Mouse (Mus musculus): ENCODE data around the gene Rarres2. TPM values are rescaled to one million over a fixed set of nuclear protein-coding genes. Genes with fewer than 3 reads are reported as not detected.

The Rarres2 gene
- total and polyA plus RNA-seq, 3 experiments: 0.72 TPM; not detected in 2

Other genes starting within 250 kb of the Rarres2 start
- gene Krba1, start 177.2 kb downstream of the Rarres2 start, total RNA-seq (2012; rRNA removed): 8.1 and 9.8 TPM in 2 replicates
- 2.9 and 3.2 TPM in 2 replicates for gene Krba1, start 177.2 kb downstream of the Rarres2 start, total RNA-seq (2014; rRNA removed)
- 12.7 and 13.4 TPM in 2 replicates for gene Krba1, start 177.2 kb downstream of the Rarres2 start, polyA plus RNA-seq (2012; ENCODE audit: insufficient read length, low read depth)
- 1.6 and 2.1 TPM in 2 replicates for gene Zfp467, start 127.0 kb downstream of the Rarres2 start, total RNA-seq (2012; rRNA removed)
- 1.1 and 1.4 TPM in 2 replicates for gene Zfp467, start 127.0 kb downstream of the Rarres2 start, total RNA-seq (2014; rRNA removed)
- gene Zfp467, start 127.0 kb downstream of the Rarres2 start, polyA plus RNA-seq (2012; ENCODE audit: insufficient read length, low read depth): 4.7 and 5.9 TPM in 2 replicates
- gene Sspo, start 124.6 kb downstream of the Rarres2 start, total RNA-seq (2012; rRNA removed): 0.13 and 0.42 TPM in 2 replicates
- gene Sspo, start 124.6 kb downstream of the Rarres2 start, total RNA-seq (2014; rRNA removed): 0.08 and 0.11 TPM in 2 replicates
- gene Sspo, start 124.6 kb downstream of the Rarres2 start, polyA plus RNA-seq (2012; ENCODE audit: insufficient read length, low read depth): 0.17 and 0.18 TPM in 2 replicates
- not detected in 2 replicates for gene Atp6v0e2, start 35.2 kb downstream of the Rarres2 start, total RNA-seq (2012; rRNA removed)
- not detected in 2 replicates for gene Atp6v0e2, start 35.2 kb downstream of the Rarres2 start, total RNA-seq (2014; rRNA removed)
- gene Atp6v0e2, start 35.2 kb downstream of the Rarres2 start, polyA plus RNA-seq (2012; ENCODE audit: insufficient read length, low read depth): not detected in 2 replicates
- gene Lrrc61, start 18.0 kb downstream of the Rarres2 start, total RNA-seq (2012; rRNA removed): 8.1 and 13.7 TPM in 2 replicates
- 3.8 and 5.6 TPM in 2 replicates for gene Lrrc61, start 18.0 kb downstream of the Rarres2 start, total RNA-seq (2014; rRNA removed)
- gene Lrrc61, start 18.0 kb downstream of the Rarres2 start, polyA plus RNA-seq (2012; ENCODE audit: insufficient read length, low read depth): 9.4 and 14.2 TPM in 2 replicates
- not detected in 2 replicates for gene Gm45021, start 16.8 kb upstream of the Rarres2 start, total RNA-seq (2012; rRNA removed)
- gene Gm45021, start 16.8 kb upstream of the Rarres2 start, total RNA-seq (2014; rRNA removed): not detected in 2 replicates
- not detected in 2 replicates for gene Gm45021, start 16.8 kb upstream of the Rarres2 start, polyA plus RNA-seq (2012; ENCODE audit: insufficient read length, low read depth)
- 23.6 and 28.0 TPM in 2 replicates for gene Repin1, start 21.1 kb upstream of the Rarres2 start, total RNA-seq (2012; rRNA removed)
- 11.5 and 12.8 TPM in 2 replicates for gene Repin1, start 21.1 kb upstream of the Rarres2 start, total RNA-seq (2014; rRNA removed)
- 9.7 and 10.7 TPM in 2 replicates for gene Repin1, start 21.1 kb upstream of the Rarres2 start, polyA plus RNA-seq (2012; ENCODE audit: insufficient read length, low read depth)
- not detected in 2 replicates for gene Gm44965, start 21.2 kb upstream of the Rarres2 start, total RNA-seq (2012; rRNA removed)
- not detected in 2 replicates for gene Gm44965, start 21.2 kb upstream of the Rarres2 start, total RNA-seq (2014; rRNA removed)
- gene Gm44965, start 21.2 kb upstream of the Rarres2 start, polyA plus RNA-seq (2012; ENCODE audit: insufficient read length, low read depth): not detected in 2 replicates
- 4.7 and 6.5 TPM in 2 replicates for gene Zfp775, start 29.3 kb upstream of the Rarres2 start, total RNA-seq (2012; rRNA removed)
- 2.6 and 3.2 TPM in 2 replicates for gene Zfp775, start 29.3 kb upstream of the Rarres2 start, total RNA-seq (2014; rRNA removed)
- 3.3 and 3.5 TPM in 2 replicates for gene Zfp775, start 29.3 kb upstream of the Rarres2 start, polyA plus RNA-seq (2012; ENCODE audit: insufficient read length, low read depth)
- 3.5 and 5.3 TPM in 2 replicates for gene AI854703, start 54.0 kb upstream of the Rarres2 start, total RNA-seq (2012; rRNA removed)
- 2.1 TPM in 2 replicates for gene AI854703, start 54.0 kb upstream of the Rarres2 start, total RNA-seq (2014; rRNA removed)
- 3.1 and 4.8 TPM in 2 replicates for gene AI854703, start 54.0 kb upstream of the Rarres2 start, polyA plus RNA-seq (2012; ENCODE audit: insufficient read length, low read depth)
- gene Gimap8, start 74.4 kb upstream of the Rarres2 start, total RNA-seq (2012; rRNA removed): 27.9 and 28.5 TPM in 2 replicates
- gene Gimap8, start 74.4 kb upstream of the Rarres2 start, total RNA-seq (2014; rRNA removed): 27.5 and 36.8 TPM in 2 replicates
- gene Gimap8, start 74.4 kb upstream of the Rarres2 start, polyA plus RNA-seq (2012; ENCODE audit: insufficient read length, low read depth): 21.6 and 22.1 TPM in 2 replicates
- gene Gimap9, start 103.3 kb upstream of the Rarres2 start, total RNA-seq (2012; rRNA removed): 31.0 and 38.5 TPM in 2 replicates
- 75.1 and 83.9 TPM in 2 replicates for gene Gimap9, start 103.3 kb upstream of the Rarres2 start, total RNA-seq (2014; rRNA removed)
- gene Gimap9, start 103.3 kb upstream of the Rarres2 start, polyA plus RNA-seq (2012; ENCODE audit: insufficient read length, low read depth): 43.4 and 46.1 TPM in 2 replicates
- 113 and 144 TPM in 2 replicates for gene Gimap4, start 111.8 kb upstream of the Rarres2 start, total RNA-seq (2012; rRNA removed)
- 264 and 316 TPM in 2 replicates for gene Gimap4, start 111.8 kb upstream of the Rarres2 start, total RNA-seq (2014; rRNA removed)
- gene Gimap4, start 111.8 kb upstream of the Rarres2 start, polyA plus RNA-seq (2012; ENCODE audit: insufficient read length, low read depth): 203 and 274 TPM in 2 replicates
- gene Gimap6, start 135.4 kb upstream of the Rarres2 start, total RNA-seq (2012; rRNA removed): 78.1 and 88.9 TPM in 2 replicates
- 128 and 158 TPM in 2 replicates for gene Gimap6, start 135.4 kb upstream of the Rarres2 start, total RNA-seq (2014; rRNA removed)
- gene Gimap6, start 135.4 kb upstream of the Rarres2 start, polyA plus RNA-seq (2012; ENCODE audit: insufficient read length, low read depth): 87.9 and 97.2 TPM in 2 replicates
- 10.0 and 12.0 TPM in 2 replicates for gene Gm28053, start 145.8 kb upstream of the Rarres2 start, total RNA-seq (2012; rRNA removed)
- gene Gm28053, start 145.8 kb upstream of the Rarres2 start, total RNA-seq (2014; rRNA removed): 8.0 and 8.8 TPM in 2 replicates
- 22.7 and 46.9 TPM in 2 replicates for gene Gm28053, start 145.8 kb upstream of the Rarres2 start, polyA plus RNA-seq (2012; ENCODE audit: insufficient read length, low read depth)
- gene Gimap7, start 145.8 kb upstream of the Rarres2 start, total RNA-seq (2012; rRNA removed): 14.5 and 16.3 TPM in 2 replicates
- gene Gimap7, start 145.8 kb upstream of the Rarres2 start, total RNA-seq (2014; rRNA removed): 4.2 and 4.3 TPM in 2 replicates
- gene Gimap7, start 145.8 kb upstream of the Rarres2 start, polyA plus RNA-seq (2012; ENCODE audit: insufficient read length, low read depth): 7.0 and 7.1 TPM in 2 replicates
- gene Gimap1, start 166.3 kb upstream of the Rarres2 start, total RNA-seq (2012; rRNA removed): 136 and 144 TPM in 2 replicates
- 54.5 and 57.4 TPM in 2 replicates for gene Gimap1, start 166.3 kb upstream of the Rarres2 start, total RNA-seq (2014; rRNA removed)
- gene Gimap1, start 166.3 kb upstream of the Rarres2 start, polyA plus RNA-seq (2012; ENCODE audit: insufficient read length, low read depth): 91.8 and 113 TPM in 2 replicates
- 82.1 and 82.3 TPM in 2 replicates for gene Gimap5, start 173.4 kb upstream of the Rarres2 start, total RNA-seq (2012; rRNA removed)
- gene Gimap5, start 173.4 kb upstream of the Rarres2 start, total RNA-seq (2014; rRNA removed): 74.6 and 77.6 TPM in 2 replicates
- gene Gimap5, start 173.4 kb upstream of the Rarres2 start, polyA plus RNA-seq (2012; ENCODE audit: insufficient read length, low read depth): 56.9 and 59.6 TPM in 2 replicates
- gene Gimap3, start 198.1 kb upstream of the Rarres2 start, total RNA-seq (2012; rRNA removed): 25.9 and 28.2 TPM in 2 replicates
- 10.8 and 11.6 TPM in 2 replicates for gene Gimap3, start 198.1 kb upstream of the Rarres2 start, total RNA-seq (2014; rRNA removed)
- 16.8 and 17.7 TPM in 2 replicates for gene Gimap3, start 198.1 kb upstream of the Rarres2 start, polyA plus RNA-seq (2012; ENCODE audit: insufficient read length, low read depth)

All from CH12.LX (cell line).